8 mouse cellular contexts compared by ENCODE assay signal in genomic region chr12:16869870-16870404, GRCm38 (mm10). TPM values are rescaled to one million over a fixed set of nuclear protein-coding genes. Genes with fewer than 3 reads are reported as not detected.
DNase-seq lines count a peak whose midpoint lies in the region; ATAC-seq and TF ChIP-seq lines count a peak whose summit lies in the region.

No protein-coding gene starts in this region.

- H3K27ac ChIP-seq in heart, embryonic 14.5 days (replicated peaks in 1 of 2; ENCODE audit: control insufficient read depth in 1 of 2, insufficient read depth in 1 of 2, low read depth in 2 of 2, low read length in 2 of 2): peak overlapping the region; percentile 95 to 96
- peak overlapping the region; percentile 89 for H3K27ac ChIP-seq in embryonic facial prominence, embryonic 14.5 days (replicated peaks; ENCODE audit: low read depth, low read length)
- peak overlapping the region; percentile 94 for H3K27ac ChIP-seq in limb, embryonic 12.5 days

- no peak for DNase-seq in heart, postnatal 14 days
- peak; percentile 51 for DNase-seq in embryonic facial prominence, embryonic 14.5 days (ENCODE audit: low spot score)
- DNase-seq in ovary, postnatal 36 days (ENCODE audit: low spot score): no peak
- DNase-seq in layer of hippocampus, adult 18-20 months (ENCODE audit: low spot score in 2 of 2): no peak
- no peak for DNase-seq in urinary bladder, postnatal 14 days (ENCODE audit: low spot score)

- 28% methylated on average over 9 of the region's 9 CpGs for WGBS in heart, embryonic 14.5 days
- WGBS in embryonic facial prominence, embryonic 14.5 days: 46% methylated on average over 9 of the region's 9 CpGs
- 48% methylated on average over 9 of the region's 9 CpGs for WGBS in limb, embryonic 12.5 days

- ATAC-seq in heart, embryonic 14.5 days (ENCODE audit: insufficient number of reproducible peaks, insufficient read depth, low FRiP score, low read depth): peak; percentile 57
- peak; percentile 44 for ATAC-seq in embryonic facial prominence, embryonic 14.5 days (ENCODE audit: low read depth)
- ATAC-seq in limb, embryonic 12.5 days (ENCODE audit: insufficient number of reproducible peaks, insufficient read depth, low FRiP score, low TSS enrichment, low read depth): peak; percentile 77; the same call in 1 of the 2 replicates

- H3K27me3 ChIP-seq in heart, embryonic 14.5 days (ENCODE audit: control insufficient read depth, insufficient read depth, low read length): no peaks in the 10 kb centered on the region
- peaks cover 7% of the 10 kb centered on the region for H3K27me3 ChIP-seq in E14TG2a.4 (ENCODE audit: insufficient read depth, low read length)
- no peaks in the 10 kb centered on the region for H3K27me3 ChIP-seq in embryonic facial prominence, embryonic 14.5 days (replicated peaks; ENCODE audit: control insufficient read depth, insufficient read depth, low read length)
- H3K27me3 ChIP-seq in limb, embryonic 12.5 days: no peaks in the 10 kb centered on the region

- peaks cover 50 to 65% of the 10 kb centered on the region in 2 experiments for H3K4me1 ChIP-seq in heart, embryonic 14.5 days (ENCODE audit: control insufficient read depth in 2 of 2, insufficient read depth in 2 of 2, low read length in 2 of 2)
- H3K4me1 ChIP-seq in E14TG2a.4 (replicated peaks; ENCODE audit: low read depth, low read length): peaks cover 64% of the 10 kb centered on the region
- peaks cover 31% of the 10 kb centered on the region for H3K4me1 ChIP-seq in embryonic facial prominence, embryonic 14.5 days (ENCODE audit: control insufficient read depth, insufficient read depth, low read length)
- H3K4me1 ChIP-seq in limb, embryonic 12.5 days (replicated peaks): peaks cover 32% of the 10 kb centered on the region

- intact Hi-C loops in heart, postnatal 14 days (cut with DNase I): no loop called here

- H3K36me3 ChIP-seq in heart, embryonic 14.5 days (ENCODE audit: control insufficient read depth, insufficient read depth, low read length): no peaks in the 10 kb centered on the region
- no peaks in the 10 kb centered on the region for H3K36me3 ChIP-seq in E14TG2a.4 (ENCODE audit: insufficient read depth, low read length)
- no peaks in the 10 kb centered on the region for H3K36me3 ChIP-seq in embryonic facial prominence, embryonic 14.5 days (ENCODE audit: control insufficient read depth, insufficient read depth, low read length)
- H3K36me3 ChIP-seq in limb, embryonic 12.5 days: no peaks in the 10 kb centered on the region

- H3K4me2 ChIP-seq in heart, embryonic 14.5 days (ENCODE audit: low read length): peak overlapping the region; percentile 30
- H3K4me2 ChIP-seq in embryonic facial prominence, embryonic 14.5 days (ENCODE audit: low read depth, low read length): no peak overlapping the region
- no peak overlapping the region; the same call in 1 of the 2 replicates for H3K4me2 ChIP-seq in limb, embryonic 12.5 days

- H3K9ac ChIP-seq in heart, embryonic 14.5 days (ENCODE audit: low read length): peak overlapping the region; percentile 10; the same call in 1 of the 2 replicates
- no peak overlapping the region for H3K9ac ChIP-seq in embryonic facial prominence, embryonic 14.5 days (ENCODE audit: low read depth, low read length)
- no peak overlapping the region for H3K9ac ChIP-seq in limb, embryonic 12.5 days (replicated peaks)

- H3K4me3 ChIP-seq in heart, embryonic 14.5 days (ENCODE audit: control insufficient read depth in 1 of 2, insufficient read depth in 1 of 2, low read depth in 1 of 2, low read length in 2 of 2): no peak overlapping the region
- 0 out of 2 replicates have a peak overlapping the region, but pooled peaks have one; percentile 10 for H3K4me3 ChIP-seq in E14TG2a.4 (replicated peaks; ENCODE audit: low read length)
- no peak overlapping the region for H3K4me3 ChIP-seq in embryonic facial prominence, embryonic 14.5 days (ENCODE audit: low read depth, low read length)
- H3K4me3 ChIP-seq in limb, embryonic 12.5 days (replicated peaks): no peak overlapping the region

- no peaks in the 10 kb centered on the region for H3K9me3 ChIP-seq in heart, embryonic 14.5 days (ENCODE audit: control insufficient read depth, low read length)
- H3K9me3 ChIP-seq in E14TG2a.4 (ENCODE audit: low read length): peaks cover 3% of the 10 kb centered on the region; the same call in 1 of the 2 replicates
- H3K9me3 ChIP-seq in embryonic facial prominence, embryonic 14.5 days (ENCODE audit: control insufficient read depth, low read length): no peaks in the 10 kb centered on the region
- H3K9me3 ChIP-seq in limb, embryonic 12.5 days: 0 out of 2 replicates have a peak, but pooled peaks cover 3% of the 10 kb centered on the region

- no peak for TF ChIP-seq CTCF in E14TG2a.4 (conservative IDR thresholded peaks at IDR 0.05; ENCODE audit: low read length)

RNA-seq across cellular contexts. Expression of gene Rock2, which starts 24.8 kb away (rescaled TPM):
- polyA plus RNA-seq in heart, embryonic 14.5 days (2014; fragmentation: Nextera tagmentation; extraction: Ambion mirVana): 24.8 and 26.7 TPM in 2 replicates
- total RNA-seq in heart, postnatal 14 days (2021): 10 to 100 TPM; 83.6 to 87.4 TPM
- 19.6 and 23.5 TPM in 2 replicates for polyA plus RNA-seq in embryonic facial prominence, embryonic 14.5 days (2014; fragmentation: Nextera tagmentation; extraction: Ambion mirVana)
- 16.5 and 18.4 TPM in 2 replicates for polyA plus RNA-seq in limb, embryonic 12.5 days (2016; fragmentation: Nextera tagmentation; extraction: Ambion mirVana)
- 100 to 1,000 TPM; 129 to 140 TPM for total RNA-seq in layer of hippocampus, adult 18-20 months (2021)

RNA-seq across cellular contexts. Expression of gene E2f6, which starts 59.2 kb away (rescaled TPM):
- polyA plus RNA-seq in heart, embryonic 14.5 days (2014; fragmentation: Nextera tagmentation; extraction: Ambion mirVana): 51.3 and 57.3 TPM in 2 replicates
- total RNA-seq in heart, postnatal 14 days (2021): 10 to 100 TPM; 57.2 to 60.7 TPM
- 51.9 and 54.3 TPM in 2 replicates for polyA plus RNA-seq in embryonic facial prominence, embryonic 14.5 days (2014; fragmentation: Nextera tagmentation; extraction: Ambion mirVana)
- 75.8 and 76.6 TPM in 2 replicates for polyA plus RNA-seq in limb, embryonic 12.5 days (2016; fragmentation: Nextera tagmentation; extraction: Ambion mirVana)
- 10 to 100 TPM; 35.2 to 37.1 TPM for total RNA-seq in layer of hippocampus, adult 18-20 months (2021)
